Mouse (Mus musculus) olfactory bulb, adult 2 months (tissue): ENCODE measurements around the gene Csnk1e.

Experiments used
- CTCF ChIP-seq: fragments of 200-500 bp; IDR thresholded peaks from 2 replicates; pipeline ENCODE4 v1.5.1; 2012; ENCODE audit warnings: low read depth, mild to moderate bottlenecking, low read length, moderate library complexity; ENCODE audit not compliant: insufficient read depth
- POLR2A ChIP-seq: fragments of 200-500 bp; IDR thresholded peaks from 2 replicates; pipeline ENCODE4 v1.6.1; 2012; ENCODE audit warnings: mild to moderate bottlenecking, low read depth, low read length, moderate library complexity; ENCODE audit not compliant: insufficient read depth

GRCm38 (mm10) chr15:79432328-79432727 is 23.0 kb downstream of the Csnk1e start:
- TF ChIP-seq CTCF: no peak
- TF ChIP-seq POLR2A: no peak
